Mouse (Mus musculus) liver, postnatal 0 days (tissue): ENCODE data around the gene Nfkbie. TPM values are rescaled to one million over a fixed set of nuclear protein-coding genes. Genes with fewer than 3 reads are reported as not detected.

Experiments
- ATAC-seq: fragments of 200-750 bp; cut with Nextera tagmentation; 2 replicates; pipeline ENCODE4 v1.8.0; 2017; ENCODE audit warnings: mild to moderate bottlenecking, moderate library complexity
- DNase-seq: peaks from one replicate; pipeline ENCODE4 v3.0.0-alpha.2; 2016
- H3K27ac ChIP-seq: fragments of 300-500 bp; sonication (generic); 2 replicates; pipeline ENCODE4 v1.5.1; 2014; ENCODE audit warnings: antibody characterized with exemption, moderate library complexity, mild to moderate bottlenecking, low read depth
- H3K27me3 ChIP-seq: fragments of 300-500 bp; sonication (generic); 2 replicates; pipeline ENCODE4 v1.6.1; 2014; ENCODE audit warnings: low read length, control low read depth, mixed read lengths; ENCODE audit not compliant: insufficient read depth
- H3K36me3 ChIP-seq: fragments of 300-500 bp; sonication (generic); replicated peaks from 2 replicates; pipeline ENCODE4 v1.6.1; 2014; ENCODE audit warnings: mild to moderate bottlenecking, control low read depth, low read length, moderate library complexity, mixed read lengths; ENCODE audit not compliant: insufficient read depth
- H3K4me1 ChIP-seq: fragments of 300-500 bp; sonication (generic); 2 replicates; pipeline ENCODE4 v1.6.1; 2014; ENCODE audit warnings: antibody characterized with exemption, mild to moderate bottlenecking, control low read depth; ENCODE audit not compliant: insufficient read depth
- H3K4me2 ChIP-seq: fragments of 300-500 bp; sonication (generic); 2 replicates; pipeline ENCODE4 v1.6.1; 2014; ENCODE audit warnings: low read depth, mild to moderate bottlenecking, low read length, moderate library complexity, mixed read lengths
- H3K4me3 ChIP-seq: fragments of 300-500 bp; sonication (generic); 2 replicates; pipeline ENCODE4 v1.5.1; 2014; ENCODE audit warnings: low read depth, low read length
- H3K9ac ChIP-seq: fragments of 300-500 bp; sonication (generic); replicated peaks from 2 replicates; pipeline ENCODE4 v1.6.1; 2014; ENCODE audit warnings: mild to moderate bottlenecking, moderate library complexity
- H3K9me3 ChIP-seq: fragments of 300-500 bp; sonication (generic); 2 replicates; pipeline ENCODE4 v1.6.1; 2016; ENCODE audit warnings: mild to moderate bottlenecking, control low read depth, low read length, mixed read lengths
- CTCF ChIP-seq: sonication (generic); IDR thresholded peaks from 2 replicates; pipeline ENCODE4 v1.5.1; 2016; ENCODE audit warnings: antibody characterized with exemption, low read depth
- EP300 ChIP-seq: IDR thresholded peaks from 2 replicates; pipeline ENCODE4 v1.6.1; 2016; ENCODE audit warnings: antibody characterized with exemption, low read depth, mild to moderate bottlenecking
- WGBS: fragments of 180-500 bp; shearing (Covaris S2); extraction: QIAGEN DNeasy Blood & Tissue Kit; methylation state at CpG from one replicate; pipeline ENCODE4 v1.1.7; 2014; ENCODE audit not compliant: insufficient replicate concordance; 5-methylcytosine and 5-hydroxymethylcytosine counted together
- polyA plus RNA-seq: library from polyadenylated mRNA; unstranded; fragments of >200 nt; fragmentation: Nextera tagmentation; extraction: Ambion mirVana; gene quantifications from 2 replicates; pipeline ENCODE4 v1.2.1, GENCODE M21; 2015

The Nfkbie gene
- polyA plus RNA-seq, 1 experiment from 2014 or later = 2.8 TPM

DNA sequence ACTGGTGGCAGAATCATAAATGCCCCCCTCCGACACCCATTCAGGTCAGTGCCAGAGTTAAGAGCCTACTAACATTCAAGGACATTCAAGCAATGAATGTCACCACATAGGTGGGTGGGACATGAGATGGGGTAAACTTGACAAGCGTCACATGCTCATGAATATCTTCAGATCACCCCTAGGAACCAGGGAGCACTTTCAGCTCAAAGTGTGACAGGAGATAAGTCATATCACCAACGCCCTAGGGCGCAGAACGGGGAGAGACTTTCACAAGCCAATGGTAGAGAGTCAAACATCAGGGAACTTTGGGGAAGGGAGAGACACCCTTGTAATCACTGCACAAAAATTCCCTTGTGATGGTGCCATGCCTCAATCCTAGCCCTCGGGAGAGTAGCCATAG is 26.7 kb downstream of the Nfkbie start:
- H3K4me2 ChIP-seq = peak overlapping the region; percentile 23; the same call in 1 of the 2 replicates
- H3K27ac ChIP-seq = peak overlapping the region; percentile 66
- peaks cover 19% of the 10 kb centered on the region for H3K36me3 ChIP-seq
- 55% methylated on average over 6 of the region's 6 CpGs for WGBS
- H3K4me1 ChIP-seq = peaks cover 45% of the 10 kb centered on the region
- no peaks in the 10 kb centered on the region for H3K27me3 ChIP-seq
- DNase-seq = no peak
- H3K4me3 ChIP-seq = no peak overlapping the region
- no peaks in the 10 kb centered on the region for H3K9me3 ChIP-seq
- no peak for TF ChIP-seq CTCF
- peak; percentile 51; the same call in 1 of the 2 replicates for TF ChIP-seq EP300
- no peak for ATAC-seq
- no peak overlapping the region for H3K9ac ChIP-seq

GRCm38 (mm10) chr17:45582715-45583355 is 27.3 kb downstream of the Nfkbie start:
- WGBS = 40% methylated on average over 6 of the region's 6 CpGs
- peaks cover 45% of the 10 kb centered on the region for H3K4me1 ChIP-seq

GRCm38 (mm10) chr17:45584096-45584896 is 28.8 kb downstream of the Nfkbie start:
- 44% methylated on average over 11 of the region's 12 CpGs for WGBS
- no peak overlapping the region for H3K4me3 ChIP-seq
- peak overlapping the region; percentile 18; the same call in 1 of the 2 replicates for H3K4me2 ChIP-seq
- H3K36me3 ChIP-seq = peaks cover 37% of the 10 kb centered on the region
- H3K9me3 ChIP-seq = no peaks in the 10 kb centered on the region
- peaks cover 45% of the 10 kb centered on the region for H3K4me1 ChIP-seq
- DNase-seq (peak; percentile 68), ATAC-seq (peak; percentile 26)
- H3K9ac ChIP-seq = 0 out of 2 replicates have a peak overlapping the region, but pooled peaks have one; percentile 31
- H3K27ac ChIP-seq = peak overlapping the region; percentile 74
- TF ChIP-seq CTCF (no peak), EP300 (no peak)
- no peaks in the 10 kb centered on the region for H3K27me3 ChIP-seq

More at GRCm38 (mm10) chr17:45582715-45583355, 27.3 kb downstream of the Nfkbie start:
- H3K36me3 ChIP-seq = peaks cover 23% of the 10 kb centered on the region
- H3K9ac ChIP-seq = no peak overlapping the region
- peak overlapping the region; percentile 74 for H3K27ac ChIP-seq
- no peak for TF ChIP-seq EP300
- TF ChIP-seq CTCF = peak; percentile 90
- peak overlapping the region; percentile 36 for H3K4me2 ChIP-seq
- ATAC-seq = no peak
- no peaks in the 10 kb centered on the region for H3K27me3 ChIP-seq
- no peak overlapping the region for H3K4me3 ChIP-seq
- no peaks in the 10 kb centered on the region for H3K9me3 ChIP-seq
- DNase-seq = no peak

DNA sequence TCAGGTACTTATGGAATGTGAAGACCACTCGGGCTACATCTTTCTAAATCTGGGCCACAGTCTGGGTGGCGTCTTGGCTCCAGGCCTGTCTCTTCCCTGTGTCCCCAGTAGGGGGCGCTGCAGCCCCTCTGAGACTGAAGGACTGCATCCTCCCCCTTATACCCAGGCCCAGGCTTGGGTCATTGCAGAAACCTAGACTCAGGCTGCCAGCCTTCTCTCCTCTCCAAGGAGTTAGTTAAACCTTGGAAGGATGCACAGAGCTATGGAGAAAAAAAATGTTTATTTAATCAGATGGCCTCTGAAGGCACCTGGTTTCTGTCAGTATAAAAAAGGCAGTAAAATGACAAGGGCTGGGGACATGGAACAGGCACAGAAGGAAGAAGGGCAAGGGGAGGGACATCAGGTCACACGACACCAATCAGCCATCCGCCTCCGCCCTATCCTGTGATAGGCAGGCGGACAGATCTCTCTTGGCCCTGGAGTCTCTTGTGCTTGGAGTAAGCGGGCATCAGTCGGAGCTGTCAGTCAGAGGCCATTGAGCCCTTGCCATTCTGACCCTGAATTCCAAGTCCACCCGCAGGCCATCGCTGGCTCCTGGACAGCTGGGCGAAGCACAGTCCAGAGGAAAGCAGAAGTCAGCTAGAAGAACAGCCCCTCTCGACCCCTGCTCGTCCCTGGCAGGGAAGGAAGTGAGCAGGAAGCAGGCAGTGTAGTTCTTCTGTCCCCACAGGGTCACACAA is 29.6 kb downstream of the Nfkbie start:
- no peaks in the 10 kb centered on the region for H3K9me3 ChIP-seq
- H3K4me1 ChIP-seq = peaks cover 50% of the 10 kb centered on the region
- no peak overlapping the region for H3K9ac ChIP-seq
- DNase-seq (peak; percentile 80), ATAC-seq (peak; percentile 46)
- peak overlapping the region; percentile 74 for H3K27ac ChIP-seq
- H3K4me2 ChIP-seq = peak overlapping the region; percentile 18; the same call in 1 of the 2 replicates
- WGBS = 35% methylated on average over 14 of the region's 14 CpGs
- H3K27me3 ChIP-seq = no peaks in the 10 kb centered on the region
- no peak overlapping the region for H3K4me3 ChIP-seq
- TF ChIP-seq EP300 (no peak), CTCF (peak; percentile 94)
- H3K36me3 ChIP-seq = peaks cover 45% of the 10 kb centered on the region

DNA sequence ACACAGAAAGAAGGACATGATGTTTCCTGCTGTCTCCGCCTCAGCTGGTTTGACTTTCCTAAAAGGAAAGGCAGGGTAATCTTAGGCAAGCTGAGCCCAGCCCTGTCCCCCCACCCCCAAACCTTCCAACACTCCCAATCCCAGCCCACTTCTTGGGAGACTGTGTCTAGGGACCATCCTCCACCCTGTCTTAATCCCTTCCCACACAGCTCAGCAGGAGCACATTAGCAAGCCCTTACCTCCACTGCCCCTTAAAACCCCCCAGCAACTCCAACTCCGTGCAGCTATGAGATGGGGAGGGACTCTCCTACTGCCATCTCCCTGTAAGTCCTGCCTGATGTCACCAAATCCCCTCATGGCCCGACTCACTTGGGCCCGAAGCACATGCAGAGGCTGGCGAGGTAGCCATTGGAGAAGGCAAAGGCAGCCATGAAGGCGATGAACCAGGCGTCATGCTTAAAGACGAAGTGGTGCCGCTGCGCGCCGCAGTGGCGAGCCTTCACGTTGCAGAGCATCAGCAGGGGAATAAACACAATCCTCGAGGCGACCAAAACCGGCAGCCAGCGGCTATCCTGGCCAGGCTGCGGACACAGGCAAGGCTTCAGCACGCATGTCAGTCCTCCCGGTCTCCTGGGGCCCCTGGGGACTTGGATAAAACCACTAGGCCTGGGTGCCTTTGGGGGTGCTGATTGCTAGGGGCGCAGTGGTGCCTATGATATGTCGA is 30.4 kb downstream of the Nfkbie start:
- peaks cover 53% of the 10 kb centered on the region for H3K36me3 ChIP-seq
- no peak overlapping the region for H3K4me3 ChIP-seq
- no peak for ATAC-seq
- H3K9me3 ChIP-seq = no peaks in the 10 kb centered on the region
- DNase-seq = no peak
- TF ChIP-seq EP300 (no peak), CTCF (no peak)
- peaks cover 55% of the 10 kb centered on the region for H3K4me1 ChIP-seq
- H3K27ac ChIP-seq = peak overlapping the region; percentile 74
- H3K27me3 ChIP-seq = no peaks in the 10 kb centered on the region
- no peak overlapping the region for H3K4me2 ChIP-seq
- H3K9ac ChIP-seq = no peak overlapping the region
- 77% methylated on average over 23 of the region's 23 CpGs for WGBS
